Mouse (Mus musculus): Measurements from ENCODE around the gene Sgf29. TPM values are rescaled to one million over a fixed set of nuclear protein-coding genes. Genes with fewer than 3 reads are reported as not detected.

Gene Sgf29
- 48.3 and 51.3 TPM in 2 replicates for polyA plus RNA-seq (2015; fragmentation: Nextera tagmentation; extraction: Ambion mirVana)

DNA sequence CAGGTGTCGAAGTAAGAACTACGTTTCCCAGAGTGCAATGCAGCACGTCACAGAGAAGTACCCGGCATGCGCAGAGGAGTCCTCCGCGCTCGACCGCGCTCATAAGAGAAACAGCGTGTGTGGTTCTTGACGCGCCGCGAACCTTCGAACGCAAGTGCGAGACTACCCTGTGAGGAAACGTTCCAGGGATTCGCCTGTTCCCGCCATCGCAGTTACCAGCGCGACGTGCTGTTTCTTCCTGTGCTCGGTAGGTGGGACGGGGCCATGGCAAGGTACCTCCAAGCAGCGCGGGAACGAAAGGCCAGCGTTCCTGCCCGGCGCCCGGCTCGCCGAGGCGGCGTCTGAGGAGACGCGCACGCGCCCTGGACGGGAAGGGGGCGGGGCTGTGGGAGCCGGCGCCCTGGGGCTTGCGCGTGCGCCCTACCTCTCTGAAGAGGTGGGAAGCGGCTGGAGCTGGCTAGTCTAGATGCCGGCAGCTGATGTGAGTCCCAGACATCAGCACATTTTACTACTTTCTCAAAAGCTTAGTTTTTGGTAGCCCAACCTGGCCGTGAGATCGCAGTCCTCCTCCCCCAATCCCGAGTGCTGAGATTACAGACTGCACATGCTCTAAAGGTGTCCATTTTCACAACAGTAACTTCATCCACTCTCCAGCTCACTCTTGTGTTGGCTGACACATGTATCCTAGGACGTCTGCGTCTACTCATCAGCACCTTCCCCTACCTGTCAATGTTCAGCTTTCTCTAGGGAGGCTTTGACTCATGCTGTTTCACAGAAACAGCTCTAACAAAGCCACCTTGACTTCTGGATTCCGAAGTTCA is at the start of gene Sgf29:
Sgf29 (plus strand) TSS at position 79 of the 821 bp plus-strand sequence.
- ATAC-seq (ENCODE audit: low read depth): peak; percentile 98
- H3K27me3 ChIP-seq: no peaks in the 10 kb centered on the region
- WGBS: under 1% methylated on average over 57 of the region's 57 CpGs
- no peaks in the 10 kb centered on the region for H3K9me3 ChIP-seq
- H3K4me2 ChIP-seq: peak within 1 kb of the TSS; percentile 70
- no peaks in the 10 kb centered on the region for H3K36me3 ChIP-seq
- H3K4me1 ChIP-seq (replicated peaks): peaks cover 28% of the 10 kb centered on the region
- peak within 1 kb of the TSS; percentile 64 for H3K4me3 ChIP-seq
- H3K27ac ChIP-seq (replicated peaks): peak within 1 kb of the TSS; percentile 97
- H3K9ac ChIP-seq: peak within 1 kb of the TSS; percentile 74

- no peaks in the 10 kb centered on the region for H3K9me3 ChIP-seq
- WGBS: 44% methylated on average over 5 of the region's 5 CpGs
- no peak for ATAC-seq (ENCODE audit: low read depth)
- no peak overlapping the region for H3K9ac ChIP-seq
- H3K36me3 ChIP-seq: no peaks in the 10 kb centered on the region
- no peak overlapping the region for H3K4me3 ChIP-seq
- H3K4me1 ChIP-seq (replicated peaks): no peaks in the 10 kb centered on the region
- no peaks in the 10 kb centered on the region for H3K27me3 ChIP-seq
- H3K4me2 ChIP-seq: no peak overlapping the region
- no peak overlapping the region for H3K27ac ChIP-seq (replicated peaks)
Measured at GRCm38 (mm10) chr7:126601896-126602295, 47.2 kb upstream of the Sgf29 start.

- H3K4me1 ChIP-seq (replicated peaks): no peaks in the 10 kb centered on the region
- H3K36me3 ChIP-seq: no peaks in the 10 kb centered on the region
- H3K27ac ChIP-seq (replicated peaks): no peak overlapping the region
- no peaks in the 10 kb centered on the region for H3K9me3 ChIP-seq
- no peak overlapping the region for H3K9ac ChIP-seq
- WGBS: 87% methylated on average over 3 of the region's 3 CpGs
- H3K4me3 ChIP-seq: no peak overlapping the region
- no peaks in the 10 kb centered on the region for H3K27me3 ChIP-seq
- H3K4me2 ChIP-seq: no peak overlapping the region
- no peak for ATAC-seq (ENCODE audit: low read depth)
Measured at GRCm38 (mm10) chr7:126602650-126603049, 46.5 kb upstream of the Sgf29 start.

- H3K4me2 ChIP-seq: no peak overlapping the region
- H3K4me3 ChIP-seq: no peak overlapping the region
- no peak for ATAC-seq (ENCODE audit: low read depth)
- H3K9me3 ChIP-seq: no peaks in the 10 kb centered on the region
- no peak overlapping the region for H3K9ac ChIP-seq
- no peaks in the 10 kb centered on the region for H3K4me1 ChIP-seq (replicated peaks)
- H3K27me3 ChIP-seq: no peaks in the 10 kb centered on the region
- H3K36me3 ChIP-seq: no peaks in the 10 kb centered on the region
- WGBS: 77% methylated on average over 5 of the region's 5 CpGs
- no peak overlapping the region for H3K27ac ChIP-seq (replicated peaks)
Measured at GRCm38 (mm10) chr7:126606611-126607010, 42.5 kb upstream of the Sgf29 start.

DNA sequence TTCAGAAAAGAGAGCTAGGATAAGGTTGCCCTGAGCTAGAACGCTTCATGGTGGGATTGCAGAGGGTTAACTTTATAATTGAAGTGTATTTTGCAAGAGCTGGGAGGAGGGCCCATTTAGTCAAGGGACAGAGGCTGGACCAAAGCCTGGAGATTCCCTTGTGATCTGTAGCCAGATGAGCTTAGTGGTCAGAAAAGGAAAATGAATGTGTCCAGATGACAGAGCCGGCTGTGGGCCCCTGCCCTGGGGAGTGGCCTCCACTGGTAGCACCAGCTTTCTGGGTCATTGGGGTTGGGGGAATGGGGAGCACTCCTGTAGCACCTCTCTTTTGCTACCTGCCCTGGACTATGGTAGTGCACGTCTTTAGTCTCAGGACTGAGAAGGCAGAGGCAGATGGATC is 42.0 kb upstream of the Sgf29 start:
- H3K27ac ChIP-seq (replicated peaks): no peak overlapping the region
- H3K9me3 ChIP-seq: no peaks in the 10 kb centered on the region
- H3K4me2 ChIP-seq: no peak overlapping the region
- 78% methylated on average over 3 of the region's 3 CpGs for WGBS
- no peak overlapping the region for H3K9ac ChIP-seq
- H3K36me3 ChIP-seq: no peaks in the 10 kb centered on the region
- no peaks in the 10 kb centered on the region for H3K4me1 ChIP-seq (replicated peaks)
- H3K4me3 ChIP-seq: no peak overlapping the region
- no peak for ATAC-seq (ENCODE audit: low read depth)
- no peaks in the 10 kb centered on the region for H3K27me3 ChIP-seq

DNA sequence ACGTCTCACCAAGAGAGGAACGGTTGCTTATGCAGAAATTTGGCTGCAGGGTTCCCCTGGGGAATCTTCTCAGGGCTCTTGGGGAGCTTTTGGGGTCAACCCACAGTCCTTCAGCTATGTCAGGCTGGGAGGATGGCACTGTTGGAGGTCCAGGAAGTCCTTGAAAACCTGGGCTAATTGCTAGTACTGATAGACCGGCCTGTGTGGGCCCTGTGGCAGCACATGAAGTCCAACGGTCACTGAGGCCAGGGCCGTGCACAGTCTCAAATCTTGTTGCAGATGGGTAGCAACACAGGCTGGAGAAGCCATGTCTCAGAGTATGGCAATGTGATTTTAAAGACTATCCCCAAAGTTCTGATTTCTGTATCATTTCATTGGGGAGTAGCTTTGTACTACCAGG is 41.3 kb upstream of the Sgf29 start:
- no peaks in the 10 kb centered on the region for H3K36me3 ChIP-seq
- no peak for ATAC-seq (ENCODE audit: low read depth)
- 91% methylated on average over 5 of the region's 5 CpGs for WGBS

GRCm38 (mm10) chr7:126612736-126613135 is 36.4 kb upstream of the Sgf29 start:
- Histone ChIP-seq H3K9ac (no peak overlapping the region), H3K27me3 (no peaks in the 10 kb centered on the region), H3K4me2 (no peak overlapping the region), H3K36me3 (no peaks in the 10 kb centered on the region), H3K4me1 (replicated peaks) (no peaks in the 10 kb centered on the region), H3K9me3 (no peaks in the 10 kb centered on the region), H3K4me3 (no peak overlapping the region), H3K27ac (replicated peaks) (no peak overlapping the region)
- no peak for ATAC-seq (ENCODE audit: low read depth)
- 76% methylated on average over 3 of the region's 3 CpGs for WGBS

More for the DNA sequence above, 41.3 kb upstream of the Sgf29 start:
- H3K27ac ChIP-seq (replicated peaks): no peak overlapping the region
- H3K9me3 ChIP-seq: no peaks in the 10 kb centered on the region
- H3K4me1 ChIP-seq (replicated peaks): no peaks in the 10 kb centered on the region
- H3K4me3 ChIP-seq: no peak overlapping the region
- no peaks in the 10 kb centered on the region for H3K27me3 ChIP-seq
- no peak overlapping the region for H3K9ac ChIP-seq
- H3K4me2 ChIP-seq: no peak overlapping the region

- Histone ChIP-seq H3K9me3 (no peaks in the 10 kb centered on the region), H3K36me3 (no peaks in the 10 kb centered on the region), H3K9ac (no peak overlapping the region), H3K4me3 (no peak overlapping the region), H3K4me2 (no peak overlapping the region), H3K27me3 (no peaks in the 10 kb centered on the region), H3K27ac (replicated peaks) (no peak overlapping the region), H3K4me1 (replicated peaks) (no peaks in the 10 kb centered on the region)
- 75% methylated on average over 3 of the region's 3 CpGs for WGBS
- no peak for ATAC-seq (ENCODE audit: low read depth)
Measured at GRCm38 (mm10) chr7:126616707-126617106, 32.4 kb upstream of the Sgf29 start.

DNA sequence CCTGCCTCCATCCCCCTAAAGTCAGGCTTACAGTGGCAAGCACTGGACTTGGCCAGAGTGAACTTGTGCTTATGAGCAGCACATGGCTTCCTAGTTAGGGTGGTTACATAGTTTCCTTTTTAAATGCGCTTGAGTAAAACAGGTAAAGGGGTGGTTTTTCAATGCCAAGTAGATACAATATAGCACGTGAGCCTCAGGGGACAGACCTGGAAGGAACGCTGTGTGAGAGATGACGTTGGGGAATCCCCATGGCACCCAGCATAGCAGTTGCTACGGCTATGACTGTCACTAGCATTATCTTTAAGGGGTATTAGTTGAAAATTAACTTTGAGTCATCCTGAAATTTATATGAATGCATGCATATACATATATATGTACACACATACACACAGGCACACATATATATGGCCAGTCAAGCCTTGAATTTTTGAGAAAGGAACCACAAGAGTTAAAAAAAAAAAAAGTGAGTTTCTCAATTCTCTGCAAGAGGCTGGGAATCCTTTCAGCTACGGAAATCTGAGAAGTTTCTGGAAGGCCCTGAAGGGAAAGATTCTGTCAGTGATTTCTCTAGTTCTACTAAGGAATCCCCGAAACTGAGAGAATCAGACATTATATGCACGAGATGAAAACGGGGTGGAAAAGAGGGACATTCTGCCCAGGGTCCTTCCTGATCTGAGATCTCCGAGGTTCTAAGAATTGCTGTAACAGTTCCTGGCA is 29.4 kb upstream of the Sgf29 start:
- H3K36me3 ChIP-seq: no peaks in the 10 kb centered on the region
- peaks cover 5% of the 10 kb centered on the region for H3K4me1 ChIP-seq (replicated peaks)
- H3K27me3 ChIP-seq: no peaks in the 10 kb centered on the region
- H3K27ac ChIP-seq (replicated peaks): no peak overlapping the region
- no peak overlapping the region for H3K9ac ChIP-seq
- no peak overlapping the region for H3K4me3 ChIP-seq
- 84% methylated on average over 10 of the region's 10 CpGs for WGBS
- no peak for ATAC-seq (ENCODE audit: low read depth)
- no peak overlapping the region for H3K4me2 ChIP-seq
- no peaks in the 10 kb centered on the region for H3K9me3 ChIP-seq

DNA sequence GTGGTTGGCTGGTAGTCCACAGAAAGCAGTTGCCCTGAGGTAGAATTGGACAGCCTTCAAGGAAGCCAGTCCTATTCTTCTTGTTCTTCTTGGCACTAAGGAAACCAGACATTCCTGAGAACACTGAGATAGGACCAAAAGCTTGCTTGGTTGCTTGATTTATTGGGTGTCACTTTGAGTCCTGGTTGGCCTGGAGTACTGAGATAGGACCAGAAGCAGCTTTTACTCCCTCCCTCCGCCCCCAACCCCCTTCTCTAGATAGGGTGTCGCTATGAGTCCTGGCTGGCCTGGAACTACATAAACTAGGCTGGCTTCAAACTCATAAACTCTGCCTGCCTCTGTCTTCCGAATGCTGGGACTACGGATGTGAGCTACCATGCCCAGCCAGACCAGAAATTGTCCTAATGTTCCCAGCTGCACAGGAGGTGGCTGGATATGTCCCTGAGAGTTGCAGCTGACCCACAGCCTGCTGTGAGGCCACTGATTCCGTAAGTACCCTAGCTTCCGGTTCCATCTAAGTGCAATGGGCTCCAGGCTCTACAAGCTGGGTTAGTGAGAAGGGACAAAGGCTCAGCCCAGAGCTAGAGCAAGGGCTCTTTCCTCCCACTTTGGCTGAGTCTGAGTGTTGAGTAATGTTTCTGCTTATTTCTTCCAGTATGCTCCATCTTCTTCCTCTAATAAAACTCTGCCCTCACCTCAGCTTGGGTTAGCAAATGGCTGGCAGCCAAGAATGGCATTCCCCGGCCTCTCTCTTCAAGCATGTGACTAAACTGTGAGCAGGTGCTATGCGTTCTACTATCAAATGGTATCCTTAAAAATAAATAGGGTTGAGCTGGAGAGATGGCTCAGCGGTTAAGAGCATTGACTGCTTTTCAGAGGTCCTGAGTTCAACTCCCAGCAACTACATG is 27.4 kb upstream of the Sgf29 start:
- ATAC-seq (ENCODE audit: low read depth): no peak
- Histone ChIP-seq H3K36me3 (no peaks in the 10 kb centered on the region), H3K9me3 (no peaks in the 10 kb centered on the region), H3K4me1 (replicated peaks) (peaks cover 5% of the 10 kb centered on the region), H3K4me2 (no peak overlapping the region), H3K9ac (no peak overlapping the region), H3K27me3 (no peaks in the 10 kb centered on the region), H3K4me3 (no peak overlapping the region), H3K27ac (replicated peaks) (no peak overlapping the region)
- WGBS: 87% methylated on average over 9 of the region's 9 CpGs

DNA sequence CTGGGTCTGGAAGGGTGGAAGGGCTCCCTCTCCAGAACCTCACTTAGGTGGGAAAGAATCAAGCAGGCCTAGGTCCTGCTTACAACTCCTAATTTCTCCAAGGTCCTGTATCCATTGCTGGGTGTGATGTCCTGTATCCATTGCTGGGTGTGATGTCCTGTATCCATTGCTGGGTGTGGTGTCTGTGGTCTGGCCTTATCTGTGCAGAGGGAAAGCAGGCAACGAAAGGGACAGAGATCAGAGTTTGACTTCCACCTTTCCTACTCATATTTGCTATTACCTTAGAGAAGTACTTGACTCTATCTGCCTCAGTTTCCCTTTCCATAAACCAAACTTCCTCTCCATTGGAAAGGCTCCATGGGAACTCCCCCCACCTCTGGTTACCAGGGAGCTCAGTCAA is 25.7 kb upstream of the Sgf29 start:
- H3K4me3 ChIP-seq: no peak overlapping the region
- H3K36me3 ChIP-seq: no peaks in the 10 kb centered on the region
- no peak overlapping the region for H3K4me2 ChIP-seq
- H3K9me3 ChIP-seq: no peaks in the 10 kb centered on the region
- 0 out of 2 replicates have a peak overlapping the region, but pooled peaks have one; percentile 26 for H3K9ac ChIP-seq
- no peak overlapping the region for H3K27ac ChIP-seq (replicated peaks)
- H3K27me3 ChIP-seq: no peaks in the 10 kb centered on the region
- ATAC-seq (ENCODE audit: low read depth): no peak
- 91% methylated on average over 1 of the region's 1 CpGs for WGBS
- peaks cover 5% of the 10 kb centered on the region for H3K4me1 ChIP-seq (replicated peaks)

DNA sequence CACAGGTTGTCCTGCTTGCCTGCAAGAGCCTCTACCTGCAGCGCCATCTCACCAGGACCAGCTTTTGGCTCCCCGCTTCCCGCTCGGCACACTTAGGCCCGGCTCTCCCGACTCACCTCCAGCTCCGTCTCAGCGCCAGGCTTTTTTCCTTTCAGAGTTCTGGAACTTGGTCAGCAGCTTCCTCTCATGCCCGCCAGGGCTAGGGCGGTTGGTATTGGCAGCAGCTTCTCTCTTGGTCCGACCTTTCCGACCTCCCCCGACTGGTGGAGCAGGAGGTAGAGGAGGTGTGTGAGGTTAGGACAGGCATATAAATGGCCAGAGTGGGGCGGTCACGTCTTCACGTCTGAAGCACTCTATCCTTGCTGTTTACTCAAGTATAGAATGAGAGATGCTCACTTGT is 24.3 kb upstream of the Sgf29 start:
- WGBS: 78% methylated on average over 16 of the region's 16 CpGs
- H3K9ac ChIP-seq: no peak overlapping the region

More for the DNA sequence above, 24.3 kb upstream of the Sgf29 start:
- no peak for ATAC-seq (ENCODE audit: low read depth)
- no peak overlapping the region for H3K27ac ChIP-seq (replicated peaks)
- H3K27me3 ChIP-seq: no peaks in the 10 kb centered on the region
- peaks cover 5% of the 10 kb centered on the region for H3K4me1 ChIP-seq (replicated peaks)
- H3K4me2 ChIP-seq: no peak overlapping the region
- H3K9me3 ChIP-seq: no peaks in the 10 kb centered on the region
- no peaks in the 10 kb centered on the region for H3K36me3 ChIP-seq
- no peak overlapping the region for H3K4me3 ChIP-seq
